Mouse (Mus musculus) lung, postnatal 25 days (tissue): ENCODE data around the gene Usp54.
"Not testable (repeated sequence)": the region's sequence is repeated elsewhere in the genome, so short reads cannot be mapped to it uniquely, and the experiment has no call there.

Experiments used
- DNase-seq: peaks from one replicate; pipeline ENCODE4 v3.0.0; 2022; ENCODE audit warnings: low spot score

Gene Usp54

DNA sequence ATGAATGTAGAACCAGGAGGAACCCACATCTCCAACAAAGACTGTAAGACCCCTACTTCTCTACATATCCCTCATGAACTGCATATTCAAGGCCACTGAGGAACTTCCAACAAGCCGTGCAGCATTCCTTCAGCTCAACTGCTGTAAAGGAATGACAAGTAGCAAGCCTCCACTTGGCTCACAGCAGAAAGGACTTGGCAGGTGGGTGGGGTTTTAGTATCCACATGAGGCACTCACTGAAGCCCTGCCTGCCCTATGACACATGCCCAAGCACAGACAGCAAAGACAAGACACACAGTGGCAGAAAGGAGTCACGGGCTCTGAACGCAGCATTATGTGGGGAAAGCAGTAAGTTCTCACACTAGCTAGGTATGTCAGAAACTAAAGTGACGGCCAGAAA, 30.7 kb downstream of the Usp54 start:
- DNase-seq = peak; percentile 89

DNA sequence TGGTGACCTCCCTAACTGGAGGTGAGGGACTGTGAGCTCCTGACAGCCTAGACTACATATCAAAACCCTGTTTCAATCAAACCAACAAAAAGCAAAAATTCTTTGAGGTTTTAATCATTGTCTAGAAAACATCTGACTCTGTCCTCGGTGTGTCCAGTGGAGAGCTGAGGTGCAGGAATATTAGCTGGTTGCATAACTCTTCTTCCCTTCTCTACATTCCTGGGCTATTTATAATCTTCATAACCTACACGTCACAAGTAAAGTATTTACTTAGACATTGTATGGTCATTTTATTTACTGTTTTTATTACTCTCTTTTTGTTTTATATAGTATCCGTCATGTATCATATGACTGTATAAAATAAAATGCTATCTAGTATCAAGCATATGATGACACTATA, 31.3 kb downstream of the Usp54 start:
- no peak for DNase-seq

DNA sequence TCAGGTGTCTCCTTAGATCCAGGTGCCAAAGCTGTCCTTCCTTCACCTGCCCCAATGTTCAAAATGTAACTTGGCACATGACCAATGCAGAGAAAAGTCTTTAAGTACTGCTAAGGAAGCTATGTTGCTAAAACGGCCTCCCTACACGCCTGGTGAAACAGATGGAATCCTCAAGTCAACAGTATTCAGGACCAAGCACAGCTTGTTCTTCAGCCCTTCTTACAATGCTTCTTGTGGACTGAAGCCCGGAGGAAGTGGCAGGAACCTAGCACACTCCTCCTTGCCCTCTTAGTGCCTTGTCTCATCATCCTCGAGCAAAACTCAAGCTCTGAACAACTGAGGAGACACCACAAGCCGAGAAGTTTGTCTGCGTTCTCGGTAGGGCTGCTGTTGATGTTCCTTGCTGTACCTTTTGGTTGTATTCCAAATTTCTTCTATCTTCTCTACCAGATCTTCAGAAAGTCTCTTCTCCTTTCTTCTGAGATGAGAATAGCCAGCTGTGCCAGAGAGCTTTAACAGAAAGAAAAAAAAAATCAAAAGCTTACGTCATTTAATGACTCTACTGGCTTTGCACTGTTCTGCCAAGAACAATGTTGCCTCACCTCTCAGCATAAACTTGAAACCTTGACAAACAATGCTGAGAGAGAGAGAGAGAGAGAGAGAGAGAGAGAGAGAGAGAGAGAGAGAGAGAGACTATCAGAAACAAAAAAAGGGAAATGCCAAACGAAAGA, 33.3 kb downstream of the Usp54 start:
- DNase-seq = peak; percentile 81

DNA sequence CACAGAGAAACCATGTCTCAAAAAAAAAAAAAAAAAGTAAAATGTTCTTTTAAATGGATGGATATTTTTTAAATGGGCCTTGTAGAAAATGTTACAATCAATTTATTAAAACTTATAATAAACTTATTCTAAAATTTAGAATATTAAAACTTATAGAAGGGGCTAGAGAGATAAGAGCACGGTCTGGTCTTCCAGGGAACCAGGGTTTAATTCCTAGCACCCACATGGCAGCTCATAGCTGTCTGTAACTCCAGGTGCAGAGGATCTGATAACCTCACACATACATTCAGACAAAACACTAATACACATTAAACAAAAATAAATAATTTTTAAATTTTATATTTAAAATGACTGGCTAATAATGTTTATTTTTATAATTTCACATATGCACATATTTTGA, 39.6 kb downstream of the Usp54 start:
- DNase-seq = no peak

DNA sequence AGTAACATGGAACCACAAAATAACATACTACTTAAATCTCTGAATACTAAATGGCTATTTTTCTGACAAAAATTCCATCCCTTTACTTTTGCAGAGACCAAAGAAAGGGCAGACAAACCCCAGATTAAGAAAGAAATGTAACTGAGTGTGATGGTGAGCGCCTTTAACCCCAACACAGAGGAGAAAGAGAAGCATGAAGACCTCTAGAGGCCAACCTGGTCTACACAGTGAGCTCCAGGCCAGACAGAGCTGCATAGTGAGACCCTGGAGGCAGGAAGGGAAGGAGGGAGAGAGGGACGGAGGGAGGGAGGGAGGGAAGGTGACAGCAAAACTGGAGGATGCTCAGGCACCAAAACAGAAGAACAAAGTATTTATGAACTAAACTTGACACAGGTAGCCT, 40.7 kb downstream of the Usp54 start:
- DNase-seq = no peak

DNA sequence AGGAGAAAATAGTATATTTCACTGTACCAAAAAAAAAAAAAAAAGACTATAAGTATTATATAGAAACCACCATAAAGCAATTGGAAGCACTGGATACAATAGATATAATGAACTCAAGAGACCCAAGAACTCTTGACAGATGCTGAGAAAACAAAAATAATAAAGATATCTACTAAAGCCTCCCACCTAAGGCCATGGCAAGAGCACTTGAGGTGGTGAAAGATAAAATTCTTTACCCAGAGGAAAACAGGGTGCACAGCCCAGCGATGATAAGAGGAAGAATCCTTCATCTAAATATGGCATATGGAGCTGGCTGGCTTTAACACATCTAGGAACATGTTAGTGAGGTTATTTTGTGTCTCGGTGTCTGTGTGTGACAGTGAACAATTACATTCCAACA, 41.3 kb downstream of the Usp54 start:
- DNase-seq = no peak

DNA sequence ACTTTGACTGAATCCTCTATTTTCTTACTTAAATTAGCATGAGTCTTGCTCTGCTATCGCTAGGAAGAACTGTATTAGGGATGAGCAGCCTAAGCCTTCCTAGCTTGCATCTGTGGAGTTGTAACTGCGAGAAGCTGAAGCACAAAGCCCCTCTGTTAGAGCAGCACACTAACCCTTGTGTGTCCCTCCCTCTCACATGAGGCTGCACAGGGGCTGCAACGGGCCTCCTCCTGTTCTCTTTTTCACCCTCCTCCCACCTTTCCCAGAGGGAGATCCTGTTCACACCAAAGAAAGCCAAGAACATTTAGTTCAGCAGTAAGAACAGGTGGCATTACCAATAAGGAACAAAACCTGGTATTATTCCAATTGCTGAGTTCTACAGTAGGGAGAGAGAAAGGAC, 45.1 kb downstream of the Usp54 start:
- DNase-seq = no peak

DNA sequence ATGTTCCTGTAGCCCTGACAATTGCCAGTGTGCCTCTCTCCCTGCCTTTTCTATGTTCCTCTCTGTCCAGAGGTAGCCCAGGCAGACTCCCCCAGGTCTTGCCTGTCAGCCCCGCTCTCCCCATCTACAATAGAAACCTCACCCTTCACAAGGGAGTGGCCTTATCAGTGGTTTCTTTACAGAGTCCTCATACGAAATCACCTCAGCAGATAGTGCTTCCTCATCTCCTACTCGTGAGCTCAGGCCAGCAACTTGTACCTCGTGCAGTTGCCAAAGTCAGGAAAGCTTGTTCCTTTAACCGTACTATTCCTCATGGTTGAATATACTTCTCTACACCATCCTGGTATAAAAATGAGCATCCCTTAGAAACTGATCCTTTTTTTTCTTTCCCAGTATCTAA, 53.4 kb downstream of the Usp54 start:
- DNase-seq = no peak

DNA sequence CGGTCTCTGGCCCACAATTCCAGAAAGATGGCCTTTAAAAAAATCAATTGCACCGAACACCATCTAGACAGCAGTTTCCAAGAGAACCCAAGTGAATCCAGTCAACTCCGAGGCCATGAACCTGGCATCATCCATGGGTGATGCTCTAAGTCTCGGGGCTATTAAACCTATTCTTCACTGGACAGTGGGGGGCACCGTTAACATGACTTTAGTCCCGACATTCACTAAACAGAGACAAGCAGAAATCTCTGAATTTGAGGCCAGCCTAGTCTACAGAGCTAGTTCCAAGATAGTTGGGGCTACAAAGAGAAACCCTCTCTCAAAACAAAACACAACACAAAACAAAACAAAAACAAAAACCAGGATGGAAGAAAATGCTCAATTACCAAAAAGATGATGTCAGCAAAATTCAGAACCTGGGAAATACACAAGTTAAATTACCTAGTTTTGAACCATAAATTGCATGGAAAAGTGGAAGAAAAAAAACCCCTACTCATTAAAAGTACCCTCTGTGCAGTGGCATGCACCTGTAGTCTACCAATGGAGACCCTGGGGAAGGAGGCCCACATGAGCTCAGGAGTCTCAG, 61.9 kb downstream of the Usp54 start:
- peak; percentile 12 for DNase-seq

DNA sequence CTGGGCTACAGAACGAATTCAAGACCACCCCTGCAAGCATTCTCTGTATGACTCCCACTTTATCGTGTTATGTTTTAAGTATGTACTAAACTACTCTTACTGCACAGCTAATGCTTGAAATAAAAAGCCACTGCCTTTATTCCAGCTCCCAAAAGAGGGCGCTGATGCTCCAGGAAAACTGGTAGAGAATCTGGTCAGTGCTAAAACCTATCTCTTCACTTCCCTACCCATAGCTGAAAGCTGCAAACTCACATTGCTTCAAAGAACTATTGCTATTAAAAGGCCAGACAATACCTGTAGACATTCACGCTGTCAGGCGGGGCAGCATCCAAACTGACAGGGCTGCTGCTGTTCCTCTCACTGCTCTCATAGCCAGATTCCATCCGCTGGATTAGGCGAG, 64.7 kb downstream of the Usp54 start:
- peak; percentile 79 for DNase-seq

DNA sequence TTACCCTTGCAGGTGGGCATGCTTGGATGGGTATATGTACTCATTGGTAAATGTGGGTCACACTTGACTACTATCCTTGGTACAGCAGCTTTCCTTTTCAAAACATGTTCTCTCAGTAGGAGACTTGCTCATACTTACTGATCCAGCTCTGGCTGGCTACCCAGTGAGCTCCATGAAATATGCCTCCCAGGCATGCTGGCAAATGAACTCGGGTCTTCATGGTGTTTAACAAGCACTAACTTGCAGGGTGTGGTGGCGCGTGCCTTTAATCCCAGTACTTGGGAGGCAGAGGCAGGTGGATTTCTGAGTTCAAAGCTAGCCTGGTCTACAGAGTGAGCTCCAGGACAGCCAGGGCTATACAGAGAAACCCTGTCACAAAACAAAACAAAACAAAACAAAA, 67.7 kb downstream of the Usp54 start:
- not testable (repeated sequence) for DNase-seq

DNA sequence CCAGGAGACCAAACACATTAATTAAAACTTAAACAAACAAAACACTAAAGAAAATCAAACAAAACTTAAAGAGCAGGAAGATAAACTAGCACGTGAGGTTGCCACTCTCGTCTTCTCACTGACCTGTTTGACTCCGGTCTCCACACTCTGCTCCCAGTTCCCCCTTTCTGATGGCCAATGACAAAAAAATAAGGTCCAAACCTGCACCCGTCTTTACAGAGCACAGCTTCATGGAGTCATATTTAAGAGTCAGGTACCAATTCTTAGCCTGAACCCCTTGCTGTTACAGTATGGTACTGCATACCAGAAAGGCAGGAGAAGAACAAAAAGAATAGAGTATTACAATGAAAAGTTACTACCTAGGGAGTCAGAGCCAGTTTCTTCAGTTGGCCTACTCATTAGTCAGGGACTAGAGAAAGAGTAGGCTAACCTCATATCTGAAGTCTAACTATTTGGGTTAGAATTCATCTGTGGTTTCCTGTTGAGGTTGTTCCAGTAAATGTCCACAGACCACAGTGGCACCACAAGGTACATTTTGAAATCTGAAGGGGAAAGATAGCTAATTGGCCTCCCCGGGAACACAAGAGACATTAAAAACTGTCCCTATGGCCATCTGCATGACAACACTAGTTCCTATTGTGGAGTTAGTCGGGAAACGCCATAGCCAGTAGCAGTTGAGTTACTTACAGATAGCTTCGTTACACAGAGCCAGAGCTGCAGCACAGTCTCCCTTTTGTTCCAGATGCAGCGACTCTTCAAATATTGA, 75.4 kb downstream of the Usp54 start:
- DNase-seq = peak; percentile 1

DNA sequence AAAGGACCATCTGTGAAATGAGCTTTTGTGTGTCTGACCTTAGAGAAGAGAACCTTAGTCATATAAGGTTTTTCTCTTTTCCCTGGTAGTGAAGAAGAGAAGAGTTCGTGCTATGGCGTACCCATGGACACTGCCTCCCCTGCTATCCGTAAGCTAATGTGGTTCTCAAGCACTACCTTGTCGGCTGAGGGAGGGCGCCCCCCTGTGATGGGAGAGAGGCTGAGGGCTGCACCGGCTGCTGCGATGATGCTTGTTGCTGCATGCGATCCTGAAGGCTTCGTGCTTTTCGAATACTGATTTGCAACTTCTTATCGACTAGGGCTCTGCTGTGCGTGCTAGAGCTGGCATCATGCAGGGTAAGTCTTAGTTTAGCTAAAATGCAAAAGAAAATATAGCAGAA, 76.2 kb downstream of the Usp54 start:
- no peak for DNase-seq

DNA sequence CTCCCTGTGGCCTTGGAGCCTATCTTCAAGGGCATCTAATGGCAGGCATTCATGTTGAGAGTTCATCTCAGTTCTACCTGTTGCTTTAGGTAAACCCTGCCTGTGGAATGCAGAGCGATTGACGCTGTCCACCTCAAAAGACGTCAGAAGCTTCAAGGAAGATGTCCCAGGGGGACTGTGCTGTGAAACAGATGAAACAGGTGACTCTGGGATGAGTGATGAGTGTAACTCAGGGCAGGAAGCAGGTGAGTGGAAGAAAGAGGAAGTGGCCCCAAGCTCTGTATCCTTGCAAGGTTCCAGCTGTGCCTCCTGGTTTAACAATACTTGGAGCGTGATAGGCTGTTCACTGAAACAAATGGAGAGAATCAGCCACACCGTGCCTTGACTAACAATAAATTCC, 79.0 kb downstream of the Usp54 start:
- DNase-seq = no peak

DNA sequence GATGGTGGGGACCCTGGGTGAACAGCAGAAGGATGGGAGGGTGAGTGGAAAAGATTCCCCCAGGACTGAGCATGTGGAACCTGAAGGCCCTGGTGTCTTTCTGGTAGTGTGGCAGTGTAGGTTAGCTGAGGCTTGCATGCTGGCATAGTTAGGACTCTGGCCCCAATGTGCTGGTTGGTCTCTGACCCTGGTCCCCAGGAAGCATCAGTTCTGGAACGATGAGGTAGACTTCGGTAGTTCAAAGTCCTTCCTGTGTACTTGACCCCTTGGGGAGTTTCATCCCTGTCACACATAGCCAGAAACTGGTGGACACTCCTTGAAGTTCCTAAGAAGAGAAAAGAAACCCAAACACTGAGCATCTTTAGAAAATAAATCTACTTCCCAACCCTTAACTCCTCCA, 90.7 kb downstream of the Usp54 start:
- no peak for DNase-seq

DNA sequence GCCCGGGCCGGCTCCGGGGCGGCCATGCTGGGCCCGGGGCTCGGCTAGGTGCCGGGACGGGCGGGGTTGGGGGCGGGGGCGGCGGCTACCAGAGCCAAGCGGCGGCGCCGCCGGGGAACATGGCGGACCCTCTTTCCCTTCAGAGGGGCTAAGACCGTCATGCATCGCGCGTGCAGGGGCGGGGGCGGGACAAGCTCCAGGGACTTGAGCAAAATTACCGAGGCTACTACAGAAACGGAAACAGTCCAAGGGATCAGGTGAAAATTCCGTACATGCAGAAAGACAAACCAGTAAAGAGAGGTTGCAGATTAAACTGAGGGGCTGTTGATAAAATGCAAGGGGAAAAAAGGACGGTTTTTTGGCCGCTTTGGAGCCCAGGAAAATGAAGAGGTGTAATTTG, 94.4 kb downstream of the Usp54 start, which contains the start of gene Ppp3cb:
Gene Ppp3cb (minus strand): TSS at position 159 of the 400 bp plus-strand sequence.
- peak; percentile 87 for DNase-seq

DNA sequence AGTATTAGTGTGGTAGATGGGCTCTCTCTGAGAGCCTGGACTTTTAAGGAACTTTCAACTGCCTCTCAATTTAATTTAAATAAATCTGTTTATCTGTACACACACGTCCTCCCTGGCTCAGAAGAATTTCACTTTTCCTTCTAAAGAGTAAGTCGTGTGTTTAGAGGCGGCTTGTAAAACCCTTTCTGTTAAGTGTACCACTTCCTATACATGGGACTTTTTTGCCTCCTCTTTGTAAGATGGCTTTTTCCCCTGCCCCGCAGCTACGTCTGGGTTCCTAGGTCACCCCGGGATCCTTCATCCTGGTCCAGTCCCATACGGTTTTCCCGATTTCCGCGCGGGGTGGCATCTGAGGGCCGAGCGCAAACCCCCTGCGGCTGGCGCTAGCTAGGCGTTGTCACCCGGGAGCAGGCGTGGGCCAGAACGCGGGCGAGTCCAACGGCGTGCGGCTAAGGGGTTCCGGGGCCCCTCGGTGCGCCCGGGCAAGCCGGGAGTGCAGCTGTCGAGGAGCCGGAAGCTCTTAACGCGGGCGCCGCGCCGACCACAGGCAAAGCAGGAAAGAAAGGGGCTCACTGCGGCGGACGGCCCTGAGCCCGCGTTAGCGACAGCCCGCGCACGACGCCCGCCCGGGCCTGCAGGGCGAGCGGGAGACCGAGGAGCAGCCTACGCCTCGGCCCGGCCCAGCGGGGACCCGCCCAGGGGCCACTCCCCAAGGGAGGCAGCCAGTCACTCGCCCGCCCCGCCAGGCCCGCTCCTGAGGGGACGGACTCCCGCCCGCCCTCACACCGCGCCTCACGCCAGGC, 95.1 kb downstream of the Usp54 start:
- DNase-seq = peak; percentile 93

DNA sequence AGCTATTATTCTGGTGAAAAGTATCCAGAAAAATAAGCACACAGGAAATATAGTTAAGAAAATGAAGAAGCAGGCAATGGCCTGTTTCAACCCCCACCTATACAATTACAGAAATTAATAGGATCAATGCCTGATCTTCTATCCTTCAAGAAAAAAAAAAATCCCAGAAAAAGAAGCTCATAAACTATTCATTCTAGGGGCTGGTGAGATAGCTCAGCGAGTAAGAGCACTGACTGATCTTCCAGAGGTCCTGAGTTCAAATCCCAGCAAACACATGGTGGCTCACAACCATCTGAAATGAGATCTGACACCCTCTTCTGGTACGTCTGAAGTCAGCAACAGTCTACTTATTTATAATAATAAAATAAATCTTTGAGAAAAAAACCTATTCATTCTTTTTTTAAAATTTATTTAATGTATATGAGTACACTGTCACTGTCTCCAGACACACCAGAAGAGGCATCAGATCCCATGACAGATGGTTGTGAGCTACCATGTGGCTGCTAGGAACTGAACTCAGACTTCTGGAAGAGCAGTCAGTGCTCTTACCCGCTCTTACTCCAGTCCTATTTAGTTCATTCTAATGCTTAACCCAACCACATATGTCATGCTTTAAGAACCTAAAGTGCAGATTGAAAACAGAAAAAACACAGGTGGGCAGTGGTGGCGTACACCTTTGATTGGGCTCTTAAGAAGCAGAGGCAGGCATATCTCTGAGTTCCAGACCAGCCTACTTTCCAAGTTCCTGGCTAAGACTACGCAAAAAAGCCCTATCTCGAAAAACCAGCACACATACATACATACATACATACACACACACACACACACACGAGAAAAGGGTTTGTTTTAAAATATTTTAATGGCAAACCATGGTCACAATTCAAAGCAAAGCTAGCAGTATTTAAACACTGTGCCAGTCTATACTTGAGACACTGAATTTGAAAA, 96.1 kb downstream of the Usp54 start:
- no peak for DNase-seq

DNA sequence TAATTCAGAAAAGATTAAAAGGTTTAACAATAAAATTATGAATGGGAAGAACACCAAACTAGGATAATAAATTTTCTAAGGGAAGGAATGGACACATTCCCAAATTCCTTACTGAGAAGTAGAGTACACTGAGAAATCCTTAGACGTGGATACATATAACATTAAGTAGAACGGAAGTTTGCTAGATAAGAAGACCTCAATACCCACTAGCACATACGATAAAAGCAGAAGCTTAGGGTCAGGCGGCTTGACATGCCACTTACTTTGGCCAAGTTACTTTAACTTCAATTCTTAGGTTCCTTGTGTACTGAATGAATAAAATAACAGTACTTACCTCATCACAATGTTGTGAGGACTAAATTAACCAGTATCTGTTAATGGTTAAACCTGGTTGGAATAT, 111.2 kb downstream of the Usp54 start:
- no peak for DNase-seq

DNA sequence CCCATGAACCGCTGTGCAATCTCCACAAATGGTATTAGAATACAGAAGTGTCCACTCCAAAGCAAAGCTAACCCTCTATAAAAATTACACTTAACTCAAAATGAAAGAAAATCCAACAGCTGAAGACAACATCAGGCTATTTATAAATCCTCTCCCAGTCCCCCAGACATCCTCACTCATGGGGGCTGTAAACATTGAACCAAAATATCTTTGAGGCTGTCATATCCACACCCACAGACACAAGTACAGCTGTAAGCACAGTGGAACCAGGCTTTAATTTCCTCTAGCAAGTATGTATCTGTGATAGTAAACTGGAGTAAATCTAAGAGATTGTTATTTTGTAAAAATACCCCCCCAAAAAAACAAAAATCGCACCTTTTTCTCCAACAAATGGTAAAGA, 120.7 kb downstream of the Usp54 start:
- DNase-seq = no peak

DNA sequence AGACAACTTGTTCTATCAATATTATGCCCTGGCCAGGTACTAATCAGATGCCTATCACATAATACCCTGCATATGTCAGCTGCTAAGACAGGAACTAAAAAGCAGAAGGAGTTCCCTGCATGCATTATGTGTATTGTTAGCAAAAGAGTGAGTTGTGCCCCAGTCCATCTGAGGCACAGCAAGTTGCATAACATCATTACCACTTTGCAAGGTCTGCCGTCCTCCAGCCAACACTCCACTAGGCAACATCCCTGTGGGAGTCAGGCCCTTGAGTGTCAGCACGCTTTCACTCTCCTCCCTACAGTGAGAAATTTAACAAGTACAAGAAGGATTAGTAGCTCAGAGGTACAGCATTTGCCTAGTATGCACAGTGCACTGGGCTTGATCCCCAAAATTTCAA, 132.4 kb downstream of the Usp54 start:
- DNase-seq = no peak
